Mouse (Mus musculus): ENCODE measurements around the gene Tle4.
A peak's percentile ranks its signal among the peaks of the same experiment; 100 is the strongest.

The Tle4 gene

DNA sequence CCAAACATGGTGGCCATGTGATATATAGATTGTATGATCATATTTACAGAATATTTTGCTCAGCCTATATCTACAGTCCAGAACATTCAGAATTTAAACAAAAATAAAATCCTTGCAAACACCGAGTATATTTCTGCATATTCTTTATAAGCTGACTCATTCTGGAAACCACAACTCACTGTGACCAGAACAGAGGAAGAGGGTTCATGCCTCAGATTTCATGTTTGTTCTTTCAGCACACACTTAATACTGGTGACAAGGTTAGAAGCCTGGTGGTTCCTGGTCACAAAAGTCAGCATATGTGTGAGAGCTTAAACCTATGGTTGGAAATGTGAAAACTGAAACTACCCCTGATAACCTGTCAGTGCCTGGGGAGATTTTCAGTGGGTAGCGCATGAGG lies 129.1 kb downstream of the Tle4 start:
- DNase-seq (ENCODE audit: low read depth, low spot score) = no peak

DNA sequence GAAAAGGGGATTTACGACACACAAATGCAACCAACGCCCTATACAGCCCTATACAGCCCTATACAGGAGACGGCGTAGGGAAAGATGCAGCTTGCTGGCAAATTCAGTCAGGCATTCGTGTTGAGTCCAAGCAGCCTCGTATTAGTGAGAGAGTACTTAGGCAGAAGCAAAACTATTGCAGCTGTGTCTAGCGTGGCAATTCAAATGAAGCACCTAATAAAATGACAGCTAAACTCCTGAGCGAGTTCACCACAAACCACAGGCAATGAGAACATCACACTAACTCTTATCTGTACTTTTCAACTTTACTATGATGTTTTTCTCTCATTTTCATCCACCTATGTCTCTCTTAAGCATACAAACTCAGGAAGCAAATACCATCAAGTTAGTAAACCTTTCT lies 131.8 kb downstream of the Tle4 start:
- no peak for DNase-seq (ENCODE audit: low read depth, low spot score)

DNA sequence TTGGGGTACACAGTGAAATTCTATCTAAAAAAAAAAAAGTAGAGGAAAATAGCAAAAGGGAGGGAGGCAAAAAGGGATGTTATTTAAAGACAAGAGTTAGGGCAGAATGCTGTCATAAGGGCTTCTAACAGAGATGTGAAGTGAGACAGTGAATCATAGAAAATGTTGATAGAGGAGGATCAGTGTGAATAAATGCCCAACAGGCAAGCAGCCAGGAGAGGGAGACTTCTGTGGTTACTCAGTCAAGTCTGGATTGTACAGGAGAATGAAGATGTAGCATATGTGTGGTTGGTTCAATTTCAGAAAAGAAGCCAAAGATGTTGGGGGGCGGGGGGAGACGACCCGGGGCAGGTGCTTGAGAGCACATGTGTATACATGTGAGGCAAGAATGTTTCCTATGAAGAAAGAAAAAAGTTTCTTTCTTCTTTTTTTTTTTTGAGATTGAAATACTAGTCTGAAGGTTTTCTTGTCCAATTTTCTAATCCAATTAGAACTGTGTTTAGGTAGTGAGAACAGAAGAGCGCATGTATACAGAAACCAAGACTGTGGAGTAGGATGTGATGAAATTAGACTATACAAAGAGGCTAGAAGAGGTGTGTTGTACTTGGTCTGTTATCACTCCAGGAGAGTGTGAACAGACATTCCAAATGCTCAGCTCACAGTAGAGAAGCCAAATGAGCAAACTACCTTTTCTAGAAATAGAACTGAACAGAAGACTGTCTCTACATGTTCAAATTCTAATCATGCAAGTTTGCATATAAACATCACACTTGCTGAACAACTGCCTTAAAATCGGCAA lies 134.4 kb downstream of the Tle4 start:
- peak; percentile 70 for DNase-seq (ENCODE audit: low read depth, low spot score)

DNA sequence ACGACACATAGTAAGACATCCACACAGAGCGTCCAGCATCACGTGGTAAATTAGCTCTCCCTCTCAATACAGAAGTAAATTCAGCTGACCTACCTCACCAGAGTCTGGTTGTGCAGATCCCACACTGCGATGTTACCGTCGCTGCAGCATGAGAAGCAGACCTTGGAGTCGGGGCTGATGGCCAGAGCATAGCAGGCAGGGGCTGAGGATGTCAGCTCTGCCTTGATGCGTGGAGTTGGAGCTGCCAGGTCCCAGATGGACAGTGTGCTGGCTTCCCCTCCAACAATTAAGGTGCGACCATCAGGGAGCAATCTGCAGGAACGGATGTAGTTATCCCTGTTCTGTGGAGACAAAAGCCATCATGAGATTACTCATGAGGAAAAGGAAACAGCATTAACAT lies 144.4 kb downstream of the Tle4 start:
- peak; percentile 54 for DNase-seq (ENCODE audit: low read depth, low spot score)

DNA sequence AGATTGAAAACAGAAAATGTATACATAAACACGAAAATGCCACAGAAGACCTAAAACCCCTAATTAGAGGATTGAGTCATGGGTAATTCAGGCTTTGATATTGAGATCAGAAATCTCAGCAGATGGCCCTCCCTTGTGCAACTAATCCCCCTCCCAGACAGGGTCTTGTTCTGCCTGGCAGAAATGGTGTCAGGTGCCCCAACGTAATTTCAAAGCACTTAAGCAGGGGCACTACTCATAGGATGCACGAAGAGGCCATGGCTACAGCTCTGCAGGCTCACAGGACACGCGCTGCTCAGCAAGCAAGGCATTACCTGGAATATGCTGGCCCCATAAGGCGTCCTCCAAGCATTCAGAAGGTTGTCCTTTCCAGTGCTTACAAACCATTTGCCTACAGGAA lies 146.5 kb downstream of the Tle4 start:
- DNase-seq (ENCODE audit: low read depth, low spot score) = no peak

DNA sequence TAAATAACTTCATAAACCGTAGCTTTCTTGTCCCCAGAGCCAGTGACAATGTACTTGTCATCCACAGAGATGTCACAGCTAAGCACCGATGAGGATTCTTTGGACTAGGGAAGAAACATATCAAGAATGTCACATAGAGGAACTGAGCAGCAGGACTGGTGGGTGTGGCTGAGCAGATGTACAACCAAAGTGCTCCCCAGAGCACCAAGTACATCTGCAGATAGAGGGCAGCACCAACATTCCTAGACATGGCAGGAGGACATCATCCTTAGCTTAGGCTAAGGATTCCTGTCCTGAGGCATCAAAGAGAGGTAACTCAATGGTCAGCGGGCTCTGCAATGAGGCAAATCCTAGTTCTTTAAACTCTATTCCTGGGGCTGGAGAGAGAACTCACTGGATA lies 148.1 kb downstream of the Tle4 start:
- peak; percentile 48 for DNase-seq (ENCODE audit: low read depth, low spot score)

DNA sequence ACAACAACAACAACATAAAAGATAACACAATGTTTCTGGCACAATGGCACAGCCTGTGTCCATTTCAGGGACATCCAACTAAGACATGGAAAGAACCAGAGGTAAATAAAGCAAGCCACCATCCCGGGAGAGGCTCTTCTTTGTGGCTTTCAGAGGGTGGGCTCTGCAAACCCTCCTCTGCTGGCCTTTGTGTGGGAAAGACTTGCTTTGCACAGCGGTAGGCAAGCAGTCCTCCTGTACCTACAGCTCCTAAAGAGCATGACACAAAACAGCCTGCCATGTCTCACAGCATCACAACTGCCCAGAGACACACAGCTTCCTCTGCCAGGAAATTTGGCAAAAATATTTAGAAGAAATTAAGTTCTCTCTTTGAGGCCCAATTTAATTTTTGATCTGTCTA lies 149.3 kb downstream of the Tle4 start:
- DNase-seq (ENCODE audit: low read depth, low spot score) = no peak

DNA sequence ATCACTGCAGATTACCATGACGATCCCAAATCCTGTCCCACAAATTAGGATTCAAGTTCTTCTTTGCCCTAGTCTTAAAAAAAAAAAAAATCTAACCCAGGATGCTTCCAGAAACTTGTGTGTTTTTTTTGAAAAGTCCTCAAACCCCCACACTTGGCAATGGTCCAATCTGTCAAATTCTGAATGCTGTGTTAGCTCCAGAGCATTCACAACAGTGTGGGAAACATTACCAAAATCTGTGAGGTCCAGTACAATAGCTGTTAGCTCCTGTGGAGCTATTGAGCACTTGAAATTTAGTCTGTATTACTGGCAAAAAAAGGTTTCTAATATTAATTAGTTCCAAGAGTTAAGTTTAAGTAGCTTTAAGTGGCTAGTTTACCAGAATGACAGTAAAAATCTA lies 150.4 kb downstream of the Tle4 start:
- peak; percentile 11 for DNase-seq (ENCODE audit: low read depth, low spot score)

DNA sequence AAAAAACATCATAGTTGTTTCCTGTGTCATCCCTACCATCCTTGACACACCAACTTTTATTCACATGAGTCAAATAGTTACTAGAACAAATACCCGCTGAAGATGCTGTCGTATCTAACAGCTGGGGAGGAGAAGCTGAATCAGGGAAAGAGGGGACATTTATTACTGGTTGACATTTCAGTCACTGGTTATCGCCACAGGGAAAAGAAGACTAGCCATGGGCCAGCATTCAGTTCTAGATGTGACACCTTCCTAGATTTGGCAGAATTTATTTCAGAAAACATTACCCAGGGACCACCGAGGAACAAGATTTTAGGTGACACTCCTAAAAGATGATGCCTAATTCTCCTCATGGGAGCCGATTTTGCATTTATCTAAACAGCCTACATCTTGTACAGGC lies 156.0 kb downstream of the Tle4 start:
- DNase-seq (ENCODE audit: low read depth, low spot score) = no peak

DNA sequence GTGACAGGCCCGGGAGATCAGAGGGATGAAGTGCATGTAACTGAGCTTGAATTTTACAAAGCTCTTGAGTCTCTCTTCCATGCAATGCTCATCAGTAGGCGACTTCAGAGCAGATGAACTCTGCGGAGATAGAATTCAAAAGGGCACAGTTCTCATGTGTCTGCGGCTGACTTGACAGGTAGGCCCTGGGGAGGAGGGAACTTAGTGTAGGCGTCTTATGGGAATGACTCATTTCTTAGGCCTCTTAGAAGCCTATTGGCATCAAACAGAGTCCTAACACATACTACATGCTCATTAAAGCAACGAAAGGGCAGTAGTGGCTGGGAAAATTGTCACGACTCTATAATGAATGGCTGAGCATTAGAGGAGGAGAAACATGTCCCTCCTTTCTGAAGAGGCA lies 160.6 kb downstream of the Tle4 start:
- DNase-seq (ENCODE audit: low read depth, low spot score) = peak; percentile 57

DNA sequence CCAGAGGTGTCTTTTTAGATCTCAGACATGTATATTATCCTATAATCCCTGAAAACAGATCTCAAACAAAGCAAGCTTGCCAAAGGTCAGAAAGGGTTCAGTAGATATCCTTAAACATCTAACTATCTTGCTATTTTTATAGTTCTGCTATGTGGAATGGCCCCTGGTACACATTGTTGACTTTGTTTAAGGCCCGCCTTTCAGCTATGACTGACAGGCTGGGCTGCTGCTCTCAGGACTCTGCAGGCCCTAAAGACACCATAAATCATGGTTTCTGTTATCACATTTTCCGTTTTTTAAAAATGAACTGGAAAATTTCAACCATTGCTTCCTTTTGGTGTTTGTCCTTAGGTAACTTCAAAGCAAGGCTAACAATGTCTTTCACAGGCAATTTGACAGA lies 161.3 kb downstream of the Tle4 start:
- DNase-seq (ENCODE audit: low read depth, low spot score) = no peak

DNA sequence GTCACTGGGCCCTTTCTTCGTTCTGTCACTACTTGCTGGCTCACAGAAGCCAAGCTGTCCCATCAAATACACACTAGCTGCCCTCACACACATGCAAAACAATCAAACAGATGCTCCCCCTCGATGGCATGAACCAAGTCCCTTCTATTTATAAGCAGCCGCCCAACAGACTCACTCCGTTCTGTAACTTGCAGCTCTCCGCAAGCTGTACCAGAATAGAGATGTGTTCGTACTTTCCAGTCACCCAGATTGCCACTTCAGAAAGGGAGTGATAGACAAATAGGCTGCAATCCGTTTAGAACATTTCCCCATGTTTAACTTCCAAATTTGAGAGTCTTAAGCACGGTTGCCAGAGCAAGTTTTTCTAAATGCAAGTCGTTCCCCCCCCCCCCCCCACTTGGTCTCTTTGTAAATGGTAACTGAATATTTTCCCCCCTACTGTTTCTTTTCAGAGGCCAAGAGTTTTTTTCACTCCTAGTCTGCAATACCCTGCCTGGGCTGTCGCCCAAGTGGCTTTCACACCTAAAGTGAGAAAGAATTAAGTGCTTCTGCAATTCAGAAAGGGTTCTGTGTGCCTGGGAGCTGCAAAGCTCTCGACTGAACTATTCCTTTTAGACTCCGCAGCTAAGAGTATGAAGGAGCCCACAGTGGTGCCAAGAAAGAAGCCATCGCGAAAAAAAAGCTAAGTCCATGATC lies 162.0 kb downstream of the Tle4 start:
- DNase-seq (ENCODE audit: low read depth, low spot score) = peak; percentile 80

DNA sequence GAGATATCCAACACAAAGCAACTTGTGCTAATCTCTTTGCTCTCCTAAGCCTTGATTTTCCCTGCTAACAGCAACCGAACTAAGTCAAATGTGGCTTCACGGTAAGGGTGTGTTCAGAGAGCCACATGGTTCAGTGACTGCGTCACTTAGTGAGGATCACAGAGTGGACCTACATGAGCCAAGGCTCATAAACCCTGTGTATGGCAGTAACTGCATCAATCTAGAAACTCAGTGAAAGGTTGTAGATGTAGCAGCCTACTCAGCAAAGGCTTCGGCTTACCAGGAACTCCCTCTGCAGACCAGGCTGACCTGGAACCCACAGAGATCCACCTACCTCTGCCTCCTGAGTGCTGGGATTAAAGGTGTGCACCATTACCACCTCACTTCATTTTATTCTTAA lies 164.0 kb downstream of the Tle4 start:
- no peak for DNase-seq (ENCODE audit: low read depth, low spot score)

DNA sequence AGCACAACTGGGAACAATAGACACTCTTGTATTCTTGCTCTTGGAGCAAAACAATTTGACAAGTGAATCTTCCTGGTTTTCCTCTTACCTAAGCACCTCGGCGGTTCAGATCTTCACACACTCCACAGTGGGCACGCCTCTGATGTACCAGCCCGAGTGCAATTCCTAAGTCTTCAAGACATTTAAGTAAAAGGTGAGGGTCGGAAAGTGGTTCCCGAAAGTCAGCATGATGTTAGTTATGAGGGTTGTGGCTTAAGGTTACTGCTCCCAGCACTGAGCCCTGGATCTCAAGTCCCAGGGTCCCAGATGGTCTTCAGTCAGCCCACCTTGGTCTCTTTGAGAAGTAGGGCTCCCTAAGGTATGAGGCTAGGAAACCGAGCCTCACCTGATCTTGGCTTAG lies 165.4 kb downstream of the Tle4 start:
- no peak for DNase-seq (ENCODE audit: low read depth, low spot score)

DNA sequence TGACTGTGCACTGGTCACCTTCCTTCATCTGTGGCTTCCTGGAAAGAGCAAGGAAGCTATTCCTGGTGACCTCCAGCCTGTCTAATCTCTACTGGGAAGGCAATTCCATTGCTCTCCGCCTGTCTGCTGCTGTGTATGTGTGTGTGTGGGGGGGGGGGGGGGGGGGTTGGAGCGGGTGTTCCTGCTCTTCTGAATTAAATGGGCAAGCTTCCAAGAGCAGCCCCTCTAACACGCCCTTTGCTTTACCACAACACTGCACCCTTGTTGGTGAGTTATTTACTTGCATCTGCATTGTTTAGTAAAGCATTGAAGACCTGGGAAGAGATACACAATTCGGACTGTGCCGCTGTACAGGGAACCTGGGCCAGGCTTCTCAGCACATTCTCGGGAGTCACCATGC lies 170.9 kb downstream of the Tle4 start:
- no peak for DNase-seq (ENCODE audit: low read depth, low spot score)

DNA sequence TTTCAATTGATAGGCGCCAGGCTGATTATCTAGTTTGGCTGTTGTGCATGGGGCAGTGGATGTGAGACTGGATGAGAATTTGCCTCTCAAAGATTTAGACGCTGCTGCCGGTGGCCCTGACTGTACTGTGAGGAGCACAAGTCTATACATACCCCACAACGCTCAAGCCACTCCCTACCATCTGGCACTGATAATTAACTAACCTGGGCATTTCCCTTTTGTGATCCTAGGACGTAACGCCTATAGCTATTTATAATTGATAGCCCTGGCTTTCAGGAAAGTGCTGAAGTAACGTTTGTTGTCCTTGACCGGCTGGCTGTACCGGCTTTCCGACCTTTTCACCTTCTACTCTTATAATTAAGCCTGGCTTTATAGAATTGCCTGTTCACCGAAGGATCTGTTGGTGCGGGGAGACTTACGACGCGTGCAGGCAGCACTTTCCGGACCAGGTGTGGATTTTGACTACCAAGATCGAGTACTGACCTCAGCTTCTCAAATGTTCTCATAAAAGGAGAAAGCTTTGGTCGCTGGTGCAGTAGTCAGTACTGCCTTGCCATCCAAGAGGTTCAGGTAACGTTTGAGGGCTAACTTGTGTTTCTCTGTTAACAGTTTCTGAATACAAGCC lies 171.5 kb downstream of the Tle4 start:
- DNase-seq (ENCODE audit: low read depth, low spot score) = no peak

DNA sequence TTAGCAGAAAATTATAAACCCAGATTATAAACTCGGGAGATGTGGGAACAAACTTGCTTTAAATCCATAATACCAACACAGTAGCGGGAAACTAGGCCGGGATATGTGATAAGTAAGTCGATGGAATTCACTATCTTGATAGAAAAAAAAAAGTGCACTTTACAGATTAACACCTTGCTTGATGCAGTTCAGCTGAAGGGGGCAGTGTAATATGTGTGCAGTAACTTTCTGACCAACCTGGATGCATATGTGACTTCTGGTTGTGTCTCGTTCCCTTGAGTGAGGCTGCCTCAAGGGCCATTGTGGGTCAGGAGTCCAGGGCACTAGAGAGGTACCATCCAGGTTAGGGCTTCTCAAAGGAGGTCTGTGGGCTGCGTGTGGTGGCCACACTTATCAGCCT lies 172.7 kb downstream of the Tle4 start:
- no peak for DNase-seq (ENCODE audit: low read depth, low spot score)

DNA sequence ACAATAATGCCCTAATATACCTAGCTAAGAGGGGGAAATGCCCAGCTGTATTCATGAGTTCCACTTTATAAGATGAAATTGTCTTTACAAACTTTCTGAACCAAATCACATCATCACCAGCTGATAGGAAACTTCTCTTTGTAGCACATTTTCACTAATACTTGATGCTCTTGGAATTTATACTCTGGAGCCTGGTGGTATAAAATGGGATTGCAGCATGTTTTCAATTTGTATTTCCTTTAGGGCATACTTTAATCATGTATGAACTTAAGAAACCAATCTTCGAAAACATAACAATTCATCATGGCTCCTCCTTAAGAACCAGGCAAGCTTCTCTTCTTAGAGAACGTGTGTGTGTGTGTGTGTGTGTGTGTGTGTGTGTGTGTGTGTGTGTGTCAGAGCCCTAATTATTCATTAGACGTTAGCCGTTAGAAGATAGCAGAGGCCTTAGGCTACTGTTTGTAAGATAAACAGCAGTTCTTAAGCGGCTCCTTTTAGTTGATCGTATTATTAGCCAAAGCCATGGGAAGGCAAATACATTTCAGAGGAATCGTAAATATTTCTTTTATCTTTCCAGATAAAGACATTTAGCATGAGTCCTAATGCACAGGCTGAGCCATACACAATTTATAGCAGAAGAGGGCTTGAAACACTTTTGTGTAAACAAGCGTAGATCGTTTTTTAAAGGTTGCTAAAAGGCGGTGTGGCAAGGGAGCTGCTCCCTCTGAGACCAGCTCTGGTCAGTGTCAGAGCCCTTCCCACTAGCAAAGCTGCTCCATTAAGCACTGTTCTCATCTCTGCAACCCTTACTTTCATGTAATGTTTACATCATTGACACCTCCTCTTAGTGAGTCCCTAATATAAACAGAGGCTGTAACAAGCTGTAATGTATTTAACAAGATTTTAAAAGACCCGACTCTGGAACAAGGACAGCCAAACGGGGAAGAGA lies 173.6 kb downstream of the Tle4 start:
- no peak for DNase-seq (ENCODE audit: low read depth, low spot score)

DNA sequence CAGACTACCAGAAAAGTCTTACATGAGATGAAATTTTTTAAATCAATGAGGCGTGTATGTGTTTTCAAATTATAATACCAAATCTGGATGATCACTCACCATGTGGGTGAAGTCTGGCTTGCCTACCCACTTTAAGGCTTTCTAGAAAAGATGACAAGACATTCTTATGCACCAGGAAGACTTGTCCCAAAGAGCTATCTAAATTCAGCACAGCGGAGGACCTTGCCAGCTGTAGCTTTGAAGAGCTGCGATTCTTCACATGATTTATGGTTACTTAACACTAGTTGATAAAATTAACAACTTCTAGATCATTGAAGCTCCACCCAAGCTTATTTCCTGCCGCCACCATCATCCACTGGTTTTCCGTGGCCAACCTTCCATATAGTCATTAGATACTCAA lies 176.2 kb downstream of the Tle4 start:
- DNase-seq (ENCODE audit: low read depth, low spot score) = peak; percentile 71

DNA sequence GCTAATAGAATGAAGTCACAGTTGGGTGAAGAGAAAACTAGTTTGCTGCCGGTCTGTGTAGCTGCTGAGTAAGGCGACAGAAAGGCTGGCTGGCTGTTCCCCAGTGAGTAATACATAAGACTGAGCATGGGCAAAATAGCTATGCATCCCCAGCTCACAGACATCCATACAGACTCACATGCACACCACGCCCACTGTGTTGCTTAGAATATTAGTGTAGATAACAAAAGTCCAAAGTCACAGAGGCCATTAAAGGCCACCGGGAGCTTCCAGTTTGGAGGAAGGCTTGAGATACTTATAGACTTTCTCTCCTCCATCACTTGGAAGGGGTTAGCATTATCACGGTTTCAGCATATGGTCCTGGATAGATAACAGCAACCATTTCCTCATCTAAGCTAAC lies 178.0 kb downstream of the Tle4 start:
- DNase-seq (ENCODE audit: low read depth, low spot score) = no peak

DNA sequence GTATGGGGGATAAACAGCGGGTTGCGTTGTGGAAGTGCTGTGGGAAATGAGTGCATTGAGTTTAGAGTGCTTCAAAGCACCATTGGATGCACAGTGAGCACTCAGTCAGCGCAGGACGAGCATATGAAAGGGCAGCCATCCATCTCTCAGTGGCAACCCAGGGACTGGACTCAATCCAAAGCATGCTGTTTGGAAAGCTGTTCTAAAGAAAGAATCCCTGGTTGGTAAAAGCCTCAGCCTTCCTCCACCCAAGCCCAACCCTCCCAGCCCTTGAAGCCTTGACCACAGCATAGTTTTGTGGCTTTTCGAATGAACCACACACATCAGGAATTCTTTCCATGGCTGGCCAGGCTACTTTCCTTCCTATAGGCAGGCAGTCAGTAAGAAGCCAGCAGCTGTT lies 181.0 kb downstream of the Tle4 start:
- DNase-seq (ENCODE audit: low read depth, low spot score) = peak; percentile 89

DNA sequence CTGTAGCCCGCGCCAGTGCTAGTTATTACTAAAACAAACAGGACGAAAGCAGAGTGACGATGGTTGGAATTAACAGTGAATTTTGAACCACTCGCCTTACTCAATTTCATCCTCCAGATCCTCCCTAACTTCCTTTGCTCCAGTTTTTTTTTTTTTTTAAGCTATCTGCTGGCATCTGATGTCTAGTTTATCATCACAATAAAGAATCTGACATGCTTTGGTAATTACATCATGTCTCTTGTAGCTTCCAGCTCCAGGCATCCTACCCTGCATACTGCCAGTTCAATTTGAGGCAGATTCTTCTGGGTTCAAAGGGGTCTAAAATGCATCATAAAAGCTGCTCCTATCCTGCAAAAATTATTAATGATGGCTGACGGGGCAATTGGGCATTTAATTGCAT lies 181.9 kb downstream of the Tle4 start:
- DNase-seq (ENCODE audit: low read depth, low spot score) = no peak

All from brain, adult 2 months (tissue).